Mouse (Mus musculus) testis, adult 2 months (tissue): ENCODE results near the gene Adamts9. TPM values are rescaled to one million over a fixed set of nuclear protein-coding genes. Genes with fewer than 3 reads are reported as not detected.

Experiments
- H3K27ac ChIP-seq: fragments of 200-500 bp; 2 replicates; pipeline ENCODE4 v1.5.1; 2012; ENCODE audit warnings: low read depth, low read length; ENCODE audit not compliant: control insufficient read depth, insufficient read depth
- H3K27me3 ChIP-seq: fragments of 200-500 bp; 2 replicates; pipeline ENCODE4 v1.6.1; 2012; ENCODE audit warnings: mild to moderate bottlenecking, low read length, moderate library complexity; ENCODE audit not compliant: control insufficient read depth, insufficient read depth
- H3K36me3 ChIP-seq: fragments of 200-500 bp; 2 replicates; pipeline ENCODE4 v1.6.1; 2012; ENCODE audit warnings: mild to moderate bottlenecking, low read length; ENCODE audit not compliant: control insufficient read depth, insufficient read depth
- H3K4me1 ChIP-seq: fragments of 200-500 bp; 2 replicates; pipeline ENCODE4 v1.6.1; 2012; ENCODE audit warnings: low read length; ENCODE audit not compliant: control insufficient read depth, insufficient read depth
- H3K4me3 ChIP-seq: fragments of 200-500 bp; 2 replicates; pipeline ENCODE4 v1.5.1; 2012; ENCODE audit warnings: low read depth, mild to moderate bottlenecking, low read length, moderate library complexity, mixed read lengths; ENCODE audit not compliant: control insufficient read depth
- CTCF ChIP-seq: fragments of 200-500 bp; IDR thresholded peaks from 2 replicates; pipeline ENCODE4 v1.5.1; 2012; ENCODE audit warnings: low read depth, mild to moderate bottlenecking, inconsistent platforms, low read length, moderate library complexity; ENCODE audit not compliant: control insufficient read depth, insufficient read depth, insufficient replicate concordance
- POLR2A ChIP-seq: fragments of 200-500 bp; IDR thresholded peaks from 2 replicates; pipeline ENCODE4 v1.6.1; 2012; ENCODE audit warnings: low read depth, mild to moderate bottlenecking, inconsistent platforms, low read length, moderate library complexity; ENCODE audit not compliant: control insufficient read depth
- polyA plus RNA-seq: library from polyadenylated mRNA; depleted of rRNA; stranded (reverse); fragments of >200 nt; gene quantifications from 2 replicates; pipeline ENCODE4 v1.2.3, GENCODE M21; 2012

The Adamts9 gene
- polyA plus RNA-seq, 1 experiment, result 1.3 TPM

GRCm38 (mm10) chr6:92883131-92883900 is 60.0 kb downstream of the Adamts9 start:
- no peak overlapping the region for H3K4me3 ChIP-seq
- no peaks in the 10 kb centered on the region for H3K27me3 ChIP-seq
- no peaks in the 10 kb centered on the region; the same call in 1 of the 2 replicates for H3K4me1 ChIP-seq
- no peaks in the 10 kb centered on the region for H3K36me3 ChIP-seq
- TF ChIP-seq CTCF (no peak), POLR2A (no peak)
- H3K27ac ChIP-seq, result no peak overlapping the region

- Histone ChIP-seq H3K27ac (no peak overlapping the region), H3K27me3 (no peaks in the 10 kb centered on the region), H3K4me3 (no peak overlapping the region), H3K36me3 (no peaks in the 10 kb centered on the region), H3K4me1 (no peaks in the 10 kb centered on the region; the same call in 1 of the 2 replicates)
- no peak for TF ChIP-seq POLR2A
- no peak for TF ChIP-seq CTCF
These were observed 60.8 kb downstream of the Adamts9 start for GRCm38 (mm10) chr6:92882446-92882845.

- no peaks in the 10 kb centered on the region for H3K27me3 ChIP-seq
- TF ChIP-seq CTCF, result no peak
- no peak for TF ChIP-seq POLR2A
- H3K4me1 ChIP-seq, result no peaks in the 10 kb centered on the region; the same call in 1 of the 2 replicates
- H3K36me3 ChIP-seq, result no peaks in the 10 kb centered on the region
- H3K27ac ChIP-seq, result no peak overlapping the region
- no peak overlapping the region for H3K4me3 ChIP-seq
These were observed 63.5 kb downstream of the Adamts9 start for GRCm38 (mm10) chr6:92879700-92880265.

GRCm38 (mm10) chr6:92878771-92879170 is 64.5 kb downstream of the Adamts9 start:
- Histone ChIP-seq H3K36me3 (no peaks in the 10 kb centered on the region), H3K27me3 (no peaks in the 10 kb centered on the region)
- TF ChIP-seq POLR2A (no peak), CTCF (no peak)

GRCm38 (mm10) chr6:92877236-92877635 is 66.1 kb downstream of the Adamts9 start:
- Histone ChIP-seq H3K4me1 (no peaks in the 10 kb centered on the region), H3K27me3 (no peaks in the 10 kb centered on the region), H3K36me3 (no peaks in the 10 kb centered on the region), H3K4me3 (no peak overlapping the region), H3K27ac (no peak overlapping the region)
- no peak for TF ChIP-seq CTCF
- no peak for TF ChIP-seq POLR2A

More at GRCm38 (mm10) chr6:92878771-92879170, 64.5 kb downstream of the Adamts9 start:
- no peak overlapping the region for H3K4me3 ChIP-seq
- no peak overlapping the region for H3K27ac ChIP-seq
- no peaks in the 10 kb centered on the region; the same call in 1 of the 2 replicates for H3K4me1 ChIP-seq

GRCm38 (mm10) chr6:92876121-92876520 is 67.2 kb downstream of the Adamts9 start:
- TF ChIP-seq POLR2A (no peak), CTCF (no peak)
- Histone ChIP-seq H3K4me1 (no peaks in the 10 kb centered on the region), H3K36me3 (no peaks in the 10 kb centered on the region), H3K4me3 (no peak overlapping the region), H3K27ac (no peak overlapping the region), H3K27me3 (no peaks in the 10 kb centered on the region)

- TF ChIP-seq CTCF (no peak), POLR2A (no peak)
These were observed 68.0 kb downstream of the Adamts9 start for GRCm38 (mm10) chr6:92875340-92875739.

More at GRCm38 (mm10) chr6:92875340-92875739, 68.0 kb downstream of the Adamts9 start:
- no peaks in the 10 kb centered on the region for H3K27me3 ChIP-seq
- H3K4me3 ChIP-seq, result no peak overlapping the region
- no peaks in the 10 kb centered on the region for H3K36me3 ChIP-seq
- H3K4me1 ChIP-seq, result no peaks in the 10 kb centered on the region
- H3K27ac ChIP-seq, result no peak overlapping the region
